21 mouse cellular contexts compared by ENCODE assay signal in the genomic region with DNA sequence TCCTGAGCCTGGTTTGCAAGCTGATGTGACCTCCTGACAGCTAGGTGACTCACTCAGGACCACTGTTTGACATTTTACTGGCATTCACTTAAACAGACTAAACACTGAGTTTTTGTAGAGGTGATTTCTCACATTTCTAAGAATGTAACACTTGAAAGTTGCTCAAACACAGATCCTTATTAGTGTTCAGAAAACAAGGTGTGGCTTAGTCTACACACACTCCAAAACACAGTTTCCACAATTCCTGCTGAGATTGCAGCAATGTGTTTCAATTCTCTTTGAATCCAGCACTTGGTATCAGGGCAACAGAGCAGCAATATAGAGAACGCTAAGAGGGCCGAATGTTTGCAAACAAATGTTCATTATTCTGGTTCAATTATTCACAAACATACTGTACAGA.
DNase-seq lines count a peak whose midpoint lies in the region; ATAC-seq and TF ChIP-seq lines count a peak whose summit lies in the region.
"Had no signal": no experiment of that assay in that cellular context is flagged by ENCODE, and none has a peak within 500 bp of the region (broad histone marks: within the 10 kb centered on the region; RNA-seq: fewer than 3 reads in every experiment).

No protein-coding gene starts in this region.

- H3K36me3 ChIP-seq in lung, postnatal 0 days (ENCODE audit: insufficient read depth, low read length), result no peaks in the 10 kb centered on the region
- H3K36me3 ChIP-seq in stomach, postnatal 0 days (ENCODE audit: control insufficient read depth, insufficient read depth, low read length), result no peaks in the 10 kb centered on the region
- H3K36me3 ChIP-seq: embryonic facial prominence, embryonic 15.5 days; forebrain, embryonic 15.5 days had no signal

- peak; percentile 68 for DNase-seq in lung, postnatal 0 days (ENCODE audit: low spot score)
- DNase-seq in lung, postnatal 25 days (ENCODE audit: low spot score), result no peak
- DNase-seq in 3T3-L1 (ENCODE audit: low read depth, low spot score), result peak; percentile 5
- DNase-seq in stomach, postnatal 0 days (ENCODE audit: low spot score), result peak; percentile 4
- no peak for DNase-seq in kidney, adult 18-20 months
- DNase-seq: adrenal gland, adult 2 months; adrenal gland, postnatal 10 days; adrenal gland, postnatal 25 days; cerebellum, adult 11 months; cerebellum, adult 18-20 months; cerebellum, adult 8-10 months; cerebellum, adult 9-11 months; cerebellum, postnatal 14 days; cerebellum, postnatal 36 days; embryo, embryonic 11 days; forebrain, postnatal 0 days had no signal

- ATAC-seq in lung, postnatal 0 days, result peak; percentile 73
- no peak for ATAC-seq in stomach, postnatal 0 days (ENCODE audit: low FRiP score, low TSS enrichment)
- ATAC-seq: forebrain, embryonic 13.5 days; forebrain, embryonic 15.5 days; forebrain, postnatal 0 days had no signal

- H3K9me3 ChIP-seq in lung, postnatal 0 days (ENCODE audit: low read length), result no peaks in the 10 kb centered on the region
- H3K9me3 ChIP-seq in stomach, postnatal 0 days (ENCODE audit: control insufficient read depth, low read length), result no peaks in the 10 kb centered on the region
- H3K9me3 ChIP-seq: embryonic facial prominence, embryonic 13.5 days; embryonic facial prominence, embryonic 15.5 days; forebrain, embryonic 13.5 days; forebrain, embryonic 15.5 days had no signal

- no peak overlapping the region for H3K4me2 ChIP-seq in lung, postnatal 0 days (replicated peaks; ENCODE audit: low read depth, low read length)
- no peak overlapping the region for H3K4me2 ChIP-seq in stomach, postnatal 0 days (replicated peaks; ENCODE audit: low read depth)
- H3K4me2 ChIP-seq: embryonic facial prominence, embryonic 13.5 days; embryonic facial prominence, embryonic 15.5 days; forebrain, embryonic 13.5 days; forebrain, embryonic 15.5 days had no signal

- H3K4me1 ChIP-seq in lung, postnatal 0 days (ENCODE audit: insufficient read depth, low read depth, low read length), result no peaks in the 10 kb centered on the region
- H3K4me1 ChIP-seq in stomach, postnatal 0 days (replicated peaks; ENCODE audit: control insufficient read depth, insufficient read depth), result no peaks in the 10 kb centered on the region
- H3K4me1 ChIP-seq: embryonic facial prominence, embryonic 15.5 days had no signal

- no peak for TF ChIP-seq CTCF in lung, postnatal 0 days (IDR thresholded peaks at IDR 0.05)
- no peak for TF ChIP-seq CTCF in stomach, postnatal 0 days (IDR thresholded peaks at IDR 0.05; ENCODE audit: low read depth)

- no peak overlapping the region for H3K4me3 ChIP-seq in lung, postnatal 0 days (ENCODE audit: low read depth, low read length)
- H3K4me3 ChIP-seq in stomach, postnatal 0 days (ENCODE audit: low read depth, low read length), result no peak overlapping the region
- H3K4me3 ChIP-seq: embryonic facial prominence, embryonic 13.5 days; embryonic facial prominence, embryonic 15.5 days; erythroblast, embryonic 14.5 days; forebrain, embryonic 13.5 days; forebrain, embryonic 15.5 days had no signal

- no peaks in the 10 kb centered on the region for H3K27me3 ChIP-seq in lung, postnatal 0 days (replicated peaks; ENCODE audit: insufficient read depth, low read length)
- H3K27me3 ChIP-seq in stomach, postnatal 0 days (ENCODE audit: control insufficient read depth, insufficient read depth, low read length), result no peaks in the 10 kb centered on the region
- H3K27me3 ChIP-seq: embryonic facial prominence, embryonic 13.5 days had no signal

- 36% methylated on average over 2 of the region's 2 CpGs for WGBS in lung, postnatal 0 days
- whole genome bisulfite sequencing in stomach, postnatal 0 days, result 51% methylated on average over 2 of the region's 2 CpGs

- no peak overlapping the region for H3K9ac ChIP-seq in lung, postnatal 0 days (replicated peaks; ENCODE audit: low read depth)
- H3K9ac ChIP-seq in stomach, postnatal 0 days (ENCODE audit: low read length), result no peak overlapping the region
- H3K9ac ChIP-seq: embryonic facial prominence, embryonic 13.5 days; embryonic facial prominence, embryonic 15.5 days; forebrain, embryonic 13.5 days; forebrain, embryonic 15.5 days; forebrain, postnatal 0 days had no signal

- peak; percentile 48 for TF ChIP-seq EP300 in lung, postnatal 0 days (IDR thresholded peaks at IDR 0.05)
- TF ChIP-seq EP300 in stomach, postnatal 0 days (optimal IDR thresholded peaks at IDR 0.05), result no peak

- H3K27ac ChIP-seq in lung, postnatal 0 days (ENCODE audit: low read length), result no peak overlapping the region
- H3K27ac ChIP-seq in stomach, postnatal 0 days (replicated peaks), result no peak overlapping the region
- H3K27ac ChIP-seq: embryonic facial prominence, embryonic 13.5 days; embryonic facial prominence, embryonic 15.5 days; forebrain, embryonic 13.5 days; forebrain, embryonic 15.5 days had no signal

Comparison
In these comparisons a context has a peak if more than half of its experiments do, and no peak if none do; other contexts are left out.
1. DNase-seq: peak in lung, postnatal 0 days (single experiment), 3T3-L1 (single experiment) and stomach, postnatal 0 days (single experiment); none in lung, postnatal 25 days (single experiment) and kidney, adult 18-20 months (single experiment).